Mouse (Mus musculus) lung, postnatal 0 days (tissue): Measurements from ENCODE around the gene Timm22. TPM values are rescaled to one million over a fixed set of nuclear protein-coding genes. Genes with fewer than 3 reads are reported as not detected.

Experiments
- ATAC-seq: fragments of 200-750 bp; cut with Nextera tagmentation; 2 replicates; pipeline ENCODE4 v1.8.0; 2017; ENCODE audit warnings: moderate library complexity
- DNase-seq: peaks from one replicate; pipeline ENCODE4 v3.0.0-alpha.2; 2016; ENCODE audit warnings: low spot score
- H3K27ac ChIP-seq: fragments of 300-500 bp; sonication (generic); 2 replicates; pipeline ENCODE4 v1.5.1; 2014; ENCODE audit warnings: antibody characterized with exemption, mild to moderate bottlenecking, low read length, mixed read lengths
- H3K27me3 ChIP-seq: fragments of 300-500 bp; sonication (generic); replicated peaks from 2 replicates; pipeline ENCODE4 v1.6.1; 2014; ENCODE audit warnings: low read length, mixed read lengths; ENCODE audit not compliant: insufficient read depth
- H3K36me3 ChIP-seq: fragments of 300-500 bp; sonication (generic); 2 replicates; pipeline ENCODE4 v1.6.1; 2014; ENCODE audit warnings: low read length, mixed read lengths; ENCODE audit not compliant: insufficient read depth
- H3K4me1 ChIP-seq: fragments of 300-500 bp; sonication (generic); 2 replicates; pipeline ENCODE4 v1.6.1; 2014; ENCODE audit warnings: antibody characterized with exemption, low read depth, low read length, mixed read lengths; ENCODE audit not compliant: insufficient read depth
- H3K4me2 ChIP-seq: fragments of 300-500 bp; sonication (generic); replicated peaks from 2 replicates; pipeline ENCODE4 v1.6.1; 2014; ENCODE audit warnings: low read depth, mild to moderate bottlenecking, low read length, moderate library complexity, mixed read lengths
- H3K4me3 ChIP-seq: fragments of 300-500 bp; sonication (generic); 2 replicates; pipeline ENCODE4 v1.5.1; 2014; ENCODE audit warnings: low read depth, low read length
- H3K9ac ChIP-seq: fragments of 300-500 bp; sonication (generic); replicated peaks from 2 replicates; pipeline ENCODE4 v1.6.1; 2014; ENCODE audit warnings: low read depth, mild to moderate bottlenecking
- H3K9me3 ChIP-seq: fragments of 300-500 bp; sonication (generic); 2 replicates; pipeline ENCODE4 v1.6.1; 2016; ENCODE audit warnings: low read length, mixed read lengths
- CTCF ChIP-seq: IDR thresholded peaks from 2 replicates; pipeline ENCODE4 v1.5.1; 2016; ENCODE audit warnings: antibody characterized with exemption, mild to moderate bottlenecking
- EP300 ChIP-seq: IDR thresholded peaks from 2 replicates; pipeline ENCODE4 v1.6.1; 2016; ENCODE audit warnings: antibody characterized with exemption, mild to moderate bottlenecking, control low read depth
- WGBS: fragments of 180-500 bp; shearing (Covaris S2); extraction: QIAGEN DNeasy Blood & Tissue Kit; methylation state at CpG from one replicate; pipeline ENCODE4 v1.1.7; 2014; 5-methylcytosine and 5-hydroxymethylcytosine counted together
- polyA plus RNA-seq: library from polyadenylated mRNA; unstranded; fragments of >200 nt; fragmentation: Nextera tagmentation; extraction: Ambion mirVana; gene quantifications from 2 replicates; pipeline ENCODE4 v1.2.1, GENCODE M21; 2015

Gene Timm22
- polyA plus RNA-seq, 1 experiment from 2014 or later: 81.7 TPM

GRCm38 (mm10) chr11:76410826-76411225, 4.1 kb downstream of the Timm22 start:
- Histone ChIP-seq H3K27ac (no peak overlapping the region), H3K4me1 (no peaks in the 10 kb centered on the region), H3K4me3 (no peak overlapping the region), H3K4me2 (no peak overlapping the region), H3K9ac (no peak overlapping the region), H3K27me3 (no peaks in the 10 kb centered on the region), H3K36me3 (no peaks in the 10 kb centered on the region), H3K9me3 (no peaks in the 10 kb centered on the region)
- WGBS: 53% methylated on average over 12 of the region's 12 CpGs
- DNase-seq (peak; percentile 84), ATAC-seq (no peak)
- no peak for TF ChIP-seq EP300
- peak; percentile 77 for TF ChIP-seq CTCF

- Histone ChIP-seq H3K27me3 (no peaks in the 10 kb centered on the region), H3K27ac (no peak overlapping the region), H3K4me3 (no peak overlapping the region), H3K4me1 (no peaks in the 10 kb centered on the region), H3K4me2 (no peak overlapping the region), H3K36me3 (0 out of 2 replicates have a peak, but pooled peaks cover 15% of the 10 kb centered on the region), H3K9ac (no peak overlapping the region), H3K9me3 (no peaks in the 10 kb centered on the region)
- WGBS: 66% methylated on average over 4 of the region's 4 CpGs
- TF ChIP-seq EP300 (no peak), CTCF (no peak)
- DNase-seq: no peak
- peak; percentile 43 for ATAC-seq
Measured at GRCm38 (mm10) chr11:76413202-76413601, 6.5 kb downstream of the Timm22 start.

- Histone ChIP-seq H3K4me2 (no peak overlapping the region), H3K9me3 (no peaks in the 10 kb centered on the region), H3K27ac (no peak overlapping the region), H3K36me3 (peaks cover 25% of the 10 kb centered on the region; the same call in 1 of the 2 replicates), H3K27me3 (no peaks in the 10 kb centered on the region), H3K9ac (no peak overlapping the region), H3K4me3 (no peak overlapping the region), H3K4me1 (no peaks in the 10 kb centered on the region)
- TF ChIP-seq CTCF (no peak), EP300 (no peak)
- no peak for DNase-seq
- 88% methylated on average over 4 of the region's 4 CpGs for WGBS
- ATAC-seq: no peak
Measured at GRCm38 (mm10) chr11:76415001-76415400, 8.2 kb downstream of the Timm22 start.

- no peak for DNase-seq
- TF ChIP-seq CTCF (no peak), EP300 (no peak)
- ATAC-seq: no peak
- peaks cover 26% of the 10 kb centered on the region; the same call in 1 of the 2 replicates for H3K36me3 ChIP-seq
- no peak overlapping the region for H3K4me3 ChIP-seq
- no peaks in the 10 kb centered on the region for H3K27me3 ChIP-seq
- 49% methylated on average over 2 of the region's 2 CpGs for WGBS
- no peak overlapping the region for H3K27ac ChIP-seq
- H3K9ac ChIP-seq: no peak overlapping the region
- H3K4me2 ChIP-seq: no peak overlapping the region
- no peaks in the 10 kb centered on the region for H3K9me3 ChIP-seq
- H3K4me1 ChIP-seq: no peaks in the 10 kb centered on the region
Measured at GRCm38 (mm10) chr11:76415985-76416384, 9.2 kb downstream of the Timm22 start.

- TF ChIP-seq EP300 (no peak), CTCF (no peak)
- no peaks in the 10 kb centered on the region for H3K9me3 ChIP-seq
- ATAC-seq (no peak), DNase-seq (no peak)
- no peaks in the 10 kb centered on the region for H3K27me3 ChIP-seq
- no peak overlapping the region for H3K4me3 ChIP-seq
- H3K4me2 ChIP-seq: no peak overlapping the region
- H3K27ac ChIP-seq: no peak overlapping the region
- peaks cover 32% of the 10 kb centered on the region for H3K36me3 ChIP-seq
- H3K4me1 ChIP-seq: no peaks in the 10 kb centered on the region
- WGBS: 74% methylated on average over 8 of the region's 8 CpGs
- no peak overlapping the region for H3K9ac ChIP-seq
Measured at GRCm38 (mm10) chr11:76418423-76418822, 11.7 kb downstream of the Timm22 start.

GRCm38 (mm10) chr11:76419179-76419578, 12.4 kb downstream of the Timm22 start:
- TF ChIP-seq CTCF: no peak
- TF ChIP-seq EP300: no peak
- Histone ChIP-seq H3K4me3 (no peak overlapping the region), H3K4me2 (no peak overlapping the region), H3K4me1 (no peaks in the 10 kb centered on the region), H3K9me3 (no peaks in the 10 kb centered on the region), H3K27ac (no peak overlapping the region), H3K9ac (no peak overlapping the region), H3K36me3 (peaks cover 32% of the 10 kb centered on the region), H3K27me3 (no peaks in the 10 kb centered on the region)
- no peak for DNase-seq
- whole genome bisulfite sequencing: 68% methylated on average over 4 of the region's 4 CpGs
- no peak for ATAC-seq

GRCm38 (mm10) chr11:76420896-76421295, 14.1 kb downstream of the Timm22 start:
- TF ChIP-seq EP300 (no peak), CTCF (peak; percentile 17; the same call in 1 of the 2 replicates)
- DNase-seq (no peak), ATAC-seq (peak; percentile 32)
- Histone ChIP-seq H3K4me2 (no peak overlapping the region), H3K4me3 (no peak overlapping the region), H3K36me3 (peaks cover 32% of the 10 kb centered on the region), H3K27ac (no peak overlapping the region), H3K9me3 (no peaks in the 10 kb centered on the region), H3K27me3 (no peaks in the 10 kb centered on the region), H3K4me1 (no peaks in the 10 kb centered on the region), H3K9ac (no peak overlapping the region)
- WGBS: 60% methylated on average over 4 of the region's 4 CpGs
